Mouse (Mus musculus): Measurements from ENCODE around the gene Ndufaf7.

- TF ChIP-seq CTCF (IDR thresholded peaks at IDR 0.05; ENCODE audit: borderline replicate concordance, control insufficient read depth, extremely low read depth, insufficient read depth, low read length, poor library complexity) (no peak), POLR2A (IDR thresholded peaks at IDR 0.05; ENCODE audit: control insufficient read depth, extremely low read depth, insufficient read depth, low read length, poor library complexity) (no peak)
Measured at GRCm38 (mm10) chr17:78942579-78942978, 5.6 kb downstream of the Ndufaf7 start.
